Mouse (Mus musculus) spleen, adult 12 weeks (tissue): ENCODE measurements around the gene Cela3b.
A peak's percentile ranks its signal among the peaks of the same experiment; 100 is the strongest.

Source experiments
- DNase-seq: peaks from one replicate; pipeline ENCODE4 v3.0.0; 2022; ENCODE audit warnings: low spot score

Cela3b gene

GRCm38 (mm10) chr4:137430502-137430901 lies at the start of gene Cela3b:
TSS of gene Cela3b (minus strand) at chr4:137430540.
- no peak for DNase-seq

DNA sequence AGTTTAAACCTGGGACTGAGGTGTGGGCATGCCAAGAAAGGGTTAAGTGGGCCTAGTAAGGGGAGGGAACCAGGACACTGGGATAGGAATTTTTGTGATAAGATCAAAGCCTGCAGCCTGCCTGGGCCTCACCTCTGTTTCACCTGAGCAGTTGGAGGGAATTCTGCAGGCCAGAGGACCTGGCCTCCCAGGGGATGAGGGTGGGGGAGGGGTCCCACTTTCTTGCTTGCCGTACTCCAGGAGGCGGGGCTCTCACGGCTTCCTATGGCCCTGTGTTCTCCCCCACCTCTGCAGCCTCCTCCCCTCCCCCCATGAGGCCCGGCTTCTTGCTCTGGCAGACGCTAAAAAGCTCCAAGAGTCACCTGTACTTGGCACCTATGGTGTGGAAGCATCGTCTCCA lies 49.4 kb upstream of the Cela3b start:
- no peak for DNase-seq

GRCm38 (mm10) chr4:137478306-137478705 lies 48.0 kb upstream of the Cela3b start:
- DNase-seq, result no peak

DNA sequence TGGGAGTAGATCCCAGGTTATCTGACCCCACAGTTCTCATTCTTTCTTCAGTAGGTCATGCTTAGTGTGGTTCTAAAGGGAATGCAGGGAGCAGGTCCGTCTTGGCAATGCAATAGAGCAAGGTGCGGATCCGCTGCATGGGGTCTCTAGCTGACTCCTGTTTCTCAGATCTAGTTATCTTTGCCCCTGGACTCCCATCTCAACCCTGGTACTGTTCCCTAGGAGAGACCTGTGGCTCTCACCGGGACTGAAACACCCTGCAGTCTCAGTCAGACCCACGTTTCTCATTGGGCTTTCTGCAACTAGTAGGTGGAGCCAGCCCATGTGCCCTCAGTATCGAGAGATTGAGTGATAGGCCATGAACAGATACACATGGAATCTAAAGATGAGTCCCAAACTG lies 47.3 kb upstream of the Cela3b start:
- DNase-seq, result no peak

- DNase-seq, result no peak
Measured at GRCm38 (mm10) chr4:137476761-137477237, 46.5 kb upstream of the Cela3b start.

- DNase-seq, result no peak
Measured at GRCm38 (mm10) chr4:137476065-137476760, 45.9 kb upstream of the Cela3b start.

- no peak for DNase-seq
Measured at GRCm38 (mm10) chr4:137475271-137476050, 45.1 kb upstream of the Cela3b start.

- no peak for DNase-seq
Measured at GRCm38 (mm10) chr4:137474694-137475093, 44.4 kb upstream of the Cela3b start.

DNA sequence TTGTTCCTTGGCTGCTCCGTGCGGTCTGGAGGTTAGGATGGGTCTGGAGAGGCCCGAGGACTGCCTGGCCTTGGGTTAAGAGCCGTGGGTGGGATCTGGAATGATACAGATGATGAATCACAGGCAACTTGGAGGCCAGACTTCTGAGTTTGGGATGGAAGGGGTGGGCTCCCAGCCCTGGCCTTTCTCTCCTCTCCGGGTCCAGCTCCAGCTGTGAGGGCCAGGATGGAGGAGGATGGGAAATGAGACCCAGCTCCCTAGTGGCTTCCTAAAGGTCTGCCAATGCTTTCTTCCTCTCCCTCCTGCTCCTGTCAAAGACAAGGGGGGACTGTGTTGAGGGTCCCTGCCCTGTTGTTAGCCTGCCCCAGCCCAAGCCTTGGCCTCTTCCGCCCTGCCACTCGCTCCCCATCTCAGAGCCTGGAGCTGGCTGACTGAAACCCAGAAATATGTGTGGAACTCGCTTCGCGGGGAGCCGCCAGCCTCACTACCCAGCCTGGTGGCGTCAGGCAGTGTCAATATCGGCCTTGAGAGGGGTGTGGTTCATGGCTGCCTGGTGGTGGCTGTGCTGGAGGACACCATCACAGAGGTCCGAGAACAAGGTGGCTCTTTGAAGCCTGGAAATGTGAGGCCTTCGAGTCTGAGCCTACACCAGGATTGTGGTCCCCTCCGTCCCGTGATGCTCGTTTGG lies 43.5 kb upstream of the Cela3b start:
- no peak for DNase-seq

- no peak for DNase-seq
Measured at GRCm38 (mm10) chr4:137473240-137473639, 42.9 kb upstream of the Cela3b start.

- no peak for DNase-seq
Measured at GRCm38 (mm10) chr4:137471326-137471725, 41.0 kb upstream of the Cela3b start.

DNA sequence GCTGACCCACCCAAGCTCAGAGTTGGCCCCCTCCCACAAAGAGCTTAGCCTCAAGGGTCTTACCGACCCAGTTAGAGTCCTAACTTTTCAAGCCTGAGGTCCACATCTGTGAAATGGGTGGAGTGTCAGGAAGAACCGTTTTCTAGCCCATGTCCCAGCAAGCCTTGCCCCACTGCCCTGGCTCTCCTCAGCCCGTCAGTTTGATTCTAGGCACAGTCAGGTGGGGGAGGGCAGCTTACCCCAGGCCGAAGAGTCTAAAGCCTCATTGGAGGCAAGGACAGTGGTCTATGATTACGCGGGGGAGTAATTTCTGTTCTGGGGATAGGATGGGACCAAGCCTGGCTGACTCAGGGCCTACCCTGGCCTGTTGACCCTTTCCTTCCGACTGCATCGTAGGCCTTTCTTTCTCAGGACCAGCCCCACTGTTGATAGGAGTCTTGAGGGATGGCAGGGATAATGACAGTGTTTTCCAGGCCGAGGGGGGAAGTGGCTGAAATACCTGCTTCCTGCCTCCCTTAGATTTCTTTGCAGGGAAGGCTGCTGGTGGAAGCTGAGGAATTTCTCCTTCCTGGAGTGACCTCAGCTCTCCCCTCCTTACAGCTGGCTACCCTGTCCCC lies 40.5 kb upstream of the Cela3b start:
- DNase-seq, result no peak

- no peak for DNase-seq
Measured at GRCm38 (mm10) chr4:137469845-137470692, 39.7 kb upstream of the Cela3b start.

- DNase-seq, result no peak
Measured at GRCm38 (mm10) chr4:137469081-137469844, 38.9 kb upstream of the Cela3b start.

GRCm38 (mm10) chr4:137468260-137469080 lies 38.1 kb upstream of the Cela3b start, which contains the start of gene Hspg2:
TSS of gene Hspg2 (plus strand) at chr4:137468769.
- DNase-seq, result peak; percentile 70

GRCm38 (mm10) chr4:137467525-137467924 lies 37.2 kb upstream of the Cela3b start:
- no peak for DNase-seq

DNA sequence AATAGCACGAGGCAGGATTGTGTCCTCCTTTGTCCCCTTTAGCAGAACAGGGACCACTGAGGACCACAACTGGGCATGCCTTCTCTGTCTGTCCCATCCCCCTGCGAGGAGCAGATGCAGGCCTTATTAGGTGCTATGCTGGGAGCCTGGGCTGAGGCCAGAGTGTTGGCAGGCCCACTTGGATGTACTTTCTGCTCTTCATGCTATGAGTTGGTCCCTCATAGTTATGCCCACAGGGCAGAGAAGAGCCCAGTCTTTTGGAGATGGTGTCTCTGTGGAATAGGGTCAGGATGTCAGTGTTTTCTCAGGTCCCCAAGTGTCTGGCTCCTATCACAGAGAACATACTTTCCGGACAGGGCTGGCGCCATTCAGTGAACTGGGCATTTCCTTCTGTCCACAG lies 36.7 kb upstream of the Cela3b start:
- no peak for DNase-seq

DNA sequence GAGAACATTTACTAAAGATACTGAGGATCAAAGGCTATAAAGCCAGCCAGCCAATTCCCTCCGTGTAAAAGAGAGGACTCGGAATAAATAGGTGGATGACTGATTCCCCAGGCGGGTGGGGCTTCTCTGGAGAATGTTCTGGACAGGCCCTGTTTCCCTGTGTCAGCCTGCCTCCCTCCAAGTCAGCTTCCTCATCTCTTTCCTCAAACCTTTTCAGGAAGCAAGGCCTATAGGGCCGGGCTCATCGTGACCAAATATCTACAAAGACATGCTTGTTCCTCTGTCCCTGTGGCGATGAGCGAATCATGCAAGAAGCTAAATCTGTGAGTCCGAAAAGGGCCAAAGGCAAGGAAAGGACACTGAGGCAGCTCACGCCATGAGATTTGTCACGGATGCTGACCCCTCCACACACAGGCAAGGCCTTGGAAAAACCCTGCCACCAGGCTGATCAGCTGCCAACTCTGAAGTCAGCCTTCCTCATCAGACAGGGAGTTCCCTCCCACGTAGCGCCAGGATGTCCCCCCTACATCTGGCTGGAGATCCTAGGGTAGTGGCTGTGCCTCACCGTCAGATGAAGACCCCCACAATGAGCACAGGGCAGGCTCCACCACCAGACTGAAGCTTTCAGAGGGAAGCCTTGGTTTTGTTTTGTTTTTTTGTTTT lies 34.9 kb upstream of the Cela3b start:
- DNase-seq, result no peak
